Mouse (Mus musculus) liver, embryonic 14.5 days (tissue): Measurements from ENCODE around the gene Slc39a1.

Experiments used
- CTCF ChIP-seq: IDR thresholded peaks from 2 replicates; pipeline ENCODE4 v1.5.1; 2016; ENCODE audit warnings: antibody characterized with exemption, low read depth, control low read depth
- EP300 ChIP-seq: IDR thresholded peaks from 2 replicates; pipeline ENCODE4 v1.6.1; 2016; ENCODE audit warnings: antibody characterized with exemption, low read depth

DNA sequence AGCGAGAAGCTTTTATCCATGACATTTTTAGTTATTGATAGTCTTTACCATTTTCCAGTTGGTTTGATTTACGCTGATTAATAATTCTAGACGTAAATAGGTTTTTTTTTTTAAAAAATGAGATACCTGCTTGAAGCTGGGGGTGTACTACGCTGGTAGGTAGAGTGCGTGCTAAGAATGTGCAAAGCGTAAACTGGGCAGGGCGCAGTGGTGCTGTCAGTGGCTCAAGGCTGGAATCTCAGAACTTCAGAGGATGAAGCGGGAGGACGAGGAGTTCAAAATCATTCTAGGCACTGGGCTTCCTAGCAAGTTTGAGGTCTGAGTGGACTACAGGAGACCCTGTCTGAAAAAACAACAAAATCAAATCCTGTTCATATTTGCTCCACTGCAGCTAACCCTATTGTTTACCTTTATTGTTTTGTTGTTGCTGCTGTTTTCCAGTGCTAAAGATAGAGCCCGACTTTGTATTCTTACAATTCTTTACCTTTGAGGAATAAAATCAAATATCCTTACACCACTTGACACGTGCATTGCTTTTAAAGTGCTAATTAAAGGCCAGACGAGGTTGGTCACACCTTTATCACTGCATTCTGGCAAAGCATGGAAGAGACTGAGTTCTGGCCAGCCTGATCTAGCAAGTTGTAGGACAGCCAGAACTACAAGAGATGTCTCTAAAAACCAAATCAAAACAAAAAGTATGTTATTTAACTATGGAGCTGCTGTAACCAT, 33.9 kb upstream of the Slc39a1 start:
- TF ChIP-seq CTCF = no peak
- TF ChIP-seq EP300 = no peak
